Mouse (Mus musculus) olfactory bulb, adult 2 months (tissue): ENCODE data around the gene Cckbr. TPM values are rescaled to one million over a fixed set of nuclear protein-coding genes. Genes with fewer than 3 reads are reported as not detected.
"Not testable (repeated sequence)": the region's sequence is repeated elsewhere in the genome, so short reads cannot be mapped to it uniquely, and the experiment has no call there.

Source experiments
- H3K27ac ChIP-seq: fragments of 200-500 bp; 2 replicates; pipeline ENCODE4 v1.5.1; 2012; ENCODE audit warnings: low read depth, low read length; ENCODE audit not compliant: insufficient read depth
- H3K4me1 ChIP-seq: fragments of 200-500 bp; 2 replicates; pipeline ENCODE4 v1.6.1; 2012; ENCODE audit warnings: low read length; ENCODE audit not compliant: control insufficient read depth, insufficient read depth
- H3K4me3 ChIP-seq: fragments of 200-500 bp; 2 replicates; pipeline ENCODE4 v1.5.1; 2012; ENCODE audit warnings: mild to moderate bottlenecking, low read depth, low read length, moderate library complexity; ENCODE audit not compliant: insufficient read depth
- CTCF ChIP-seq: fragments of 200-500 bp; IDR thresholded peaks from 2 replicates; pipeline ENCODE4 v1.5.1; 2012; ENCODE audit warnings: low read depth, mild to moderate bottlenecking, low read length, moderate library complexity; ENCODE audit not compliant: insufficient read depth
- POLR2A ChIP-seq: fragments of 200-500 bp; IDR thresholded peaks from 2 replicates; pipeline ENCODE4 v1.6.1; 2012; ENCODE audit warnings: mild to moderate bottlenecking, low read depth, low read length, moderate library complexity; ENCODE audit not compliant: insufficient read depth
- WGBS: fragments of 180-500 bp; shearing (Covaris S2); methylation state at CpG from one replicate; pipeline ENCODE4 v1.1.7; 2018; 5-methylcytosine and 5-hydroxymethylcytosine counted together
- polyA plus RNA-seq: library from polyadenylated mRNA; stranded (reverse); fragments of >200 nt; gene quantifications from 2 replicates; pipeline ENCODE4 v1.2.4, GENCODE M21; 2012; ENCODE audit warnings: low replicate concordance; ENCODE audit not compliant: missing spikeins, insufficient read depth, insufficient read length

Cckbr gene
- polyA plus RNA-seq, 1 experiment, result not detected

- under 1% methylated on average over 55 of the region's 55 CpGs for whole genome bisulfite sequencing
- TF ChIP-seq POLR2A, result no peak
- no peak for TF ChIP-seq CTCF
- peak within 1 kb of the TSS; percentile 85 for H3K27ac ChIP-seq
- peaks cover 6% of the 10 kb centered on the region; the same call in 1 of the 2 replicates for H3K4me1 ChIP-seq
- peak within 1 kb of the TSS; percentile 86 for H3K4me3 ChIP-seq
Measured at GRCm38 (mm10) chr7:105399935-105400624, 25.5 kb upstream of the Cckbr start, which contains the start of gene Fam160a2. TSS of gene Fam160a2 (minus strand) at chr7:105400054.

GRCm38 (mm10) chr7:105404268-105404667 is 21.3 kb upstream of the Cckbr start, which contains the start of gene Cnga4:
TSS of gene Cnga4 (plus strand) at chr7:105404568.
- no peak within 1 kb of the TSS for H3K4me3 ChIP-seq
- 85% methylated on average over 5 of the region's 5 CpGs for WGBS
- TF ChIP-seq POLR2A (no peak), CTCF (no peak)
- H3K27ac ChIP-seq, result no peak within 1 kb of the TSS
- H3K4me1 ChIP-seq, result peaks cover 10% of the 10 kb centered on the region

GRCm38 (mm10) chr7:105406322-105406721 is 19.2 kb upstream of the Cckbr start:
- whole genome bisulfite sequencing, result 62% methylated on average over 1 of the region's 1 CpGs
- peaks cover 12% of the 10 kb centered on the region for H3K4me1 ChIP-seq
- no peak for TF ChIP-seq POLR2A
- TF ChIP-seq CTCF, result no peak
- no peak overlapping the region for H3K4me3 ChIP-seq
- no peak overlapping the region for H3K27ac ChIP-seq

GRCm38 (mm10) chr7:105411874-105412632 is 13.5 kb upstream of the Cckbr start:
- TF ChIP-seq CTCF, result peak; percentile 83
- H3K27ac ChIP-seq, H3K4me3 ChIP-seq: not testable (repeated sequence)
- 38% methylated on average over 8 of the region's 8 CpGs for WGBS
- peaks cover 23% of the 10 kb centered on the region for H3K4me1 ChIP-seq

GRCm38 (mm10) chr7:105414385-105414784 is 11.1 kb upstream of the Cckbr start:
- Histone ChIP-seq H3K27ac (no peak overlapping the region), H3K4me1 (peaks cover 21% of the 10 kb centered on the region), H3K4me3 (no peak overlapping the region)
- no peak for TF ChIP-seq CTCF
- no peak for TF ChIP-seq POLR2A
- WGBS, result 41% methylated on average over 6 of the region's 6 CpGs

GRCm38 (mm10) chr7:105416529-105416928 is 9.0 kb upstream of the Cckbr start:
- TF ChIP-seq POLR2A (no peak), CTCF (no peak)
- Histone ChIP-seq H3K4me1 (peaks cover 16% of the 10 kb centered on the region), H3K27ac (no peak overlapping the region), H3K4me3 (no peak overlapping the region)
- WGBS, result 83% methylated on average over 7 of the region's 7 CpGs

GRCm38 (mm10) chr7:105418106-105418505 is 7.4 kb upstream of the Cckbr start:
- peaks cover 11% of the 10 kb centered on the region for H3K4me1 ChIP-seq
- TF ChIP-seq CTCF (no peak), POLR2A (no peak)
- H3K4me3 ChIP-seq, result no peak overlapping the region
- H3K27ac ChIP-seq, result no peak overlapping the region
- WGBS, result 50% methylated on average over 5 of the region's 5 CpGs

GRCm38 (mm10) chr7:105420903-105421302 is 4.6 kb upstream of the Cckbr start:
- TF ChIP-seq CTCF (no peak), POLR2A (no peak)
- Histone ChIP-seq H3K27ac (no peak overlapping the region; the same call in 1 of the 2 replicates), H3K4me3 (no peak overlapping the region), H3K4me1 (peaks cover 14% of the 10 kb centered on the region)
- 25% methylated on average over 2 of the region's 2 CpGs for WGBS

- TF ChIP-seq POLR2A (no peak), CTCF (no peak)
- 58% methylated on average over 5 of the region's 5 CpGs for whole genome bisulfite sequencing
Measured at GRCm38 (mm10) chr7:105424368-105424767, 1.2 kb upstream of the Cckbr start.

More at GRCm38 (mm10) chr7:105424368-105424767, 1.2 kb upstream of the Cckbr start:
- H3K27ac ChIP-seq, result no peak overlapping the region
- peaks cover 15% of the 10 kb centered on the region for H3K4me1 ChIP-seq
- no peak overlapping the region for H3K4me3 ChIP-seq
